Mouse (Mus musculus) lung, postnatal 0 days (tissue): ENCODE measurements around the gene Lamc3.

ENCODE experiments used
- CTCF ChIP-seq: IDR thresholded peaks from 2 replicates; pipeline ENCODE4 v1.5.1; 2016; ENCODE audit warnings: antibody characterized with exemption, mild to moderate bottlenecking
- EP300 ChIP-seq: IDR thresholded peaks from 2 replicates; pipeline ENCODE4 v1.6.1; 2016; ENCODE audit warnings: antibody characterized with exemption, mild to moderate bottlenecking, control low read depth

DNA sequence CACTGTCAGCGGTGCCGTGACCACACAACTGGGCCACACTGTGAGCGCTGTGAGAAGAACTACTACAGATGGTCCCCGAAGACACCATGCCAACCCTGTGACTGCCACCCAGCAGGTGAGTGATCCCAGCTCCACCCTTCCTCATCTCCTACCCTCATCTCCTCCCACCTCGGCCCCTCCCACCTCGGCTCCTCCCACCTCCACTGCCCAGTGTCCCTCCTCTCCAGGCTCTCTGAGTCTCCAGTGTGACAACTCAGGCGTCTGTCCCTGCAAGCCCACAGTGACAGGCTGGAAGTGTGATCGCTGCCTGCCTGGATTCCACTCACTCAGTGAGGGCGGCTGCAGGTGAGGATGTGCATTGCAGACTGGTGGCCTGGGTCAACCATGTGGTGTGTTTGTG is 18.6 kb downstream of the Lamc3 start:
- TF ChIP-seq EP300 (no peak), CTCF (no peak)
